Mouse (Mus musculus) skeletal muscle tissue, adult 2 months (tissue): Measurements from ENCODE around the gene Ptprh.
"Not testable (repeated sequence)": the region's sequence is repeated elsewhere in the genome, so short reads cannot be mapped to it uniquely, and the experiment has no call there.

Experiments used
- DNase-seq: peaks from one replicate; pipeline ENCODE4 v3.0.0-alpha.2; 2012; ENCODE audit warnings: low read depth, low spot score

Ptprh gene

DNA sequence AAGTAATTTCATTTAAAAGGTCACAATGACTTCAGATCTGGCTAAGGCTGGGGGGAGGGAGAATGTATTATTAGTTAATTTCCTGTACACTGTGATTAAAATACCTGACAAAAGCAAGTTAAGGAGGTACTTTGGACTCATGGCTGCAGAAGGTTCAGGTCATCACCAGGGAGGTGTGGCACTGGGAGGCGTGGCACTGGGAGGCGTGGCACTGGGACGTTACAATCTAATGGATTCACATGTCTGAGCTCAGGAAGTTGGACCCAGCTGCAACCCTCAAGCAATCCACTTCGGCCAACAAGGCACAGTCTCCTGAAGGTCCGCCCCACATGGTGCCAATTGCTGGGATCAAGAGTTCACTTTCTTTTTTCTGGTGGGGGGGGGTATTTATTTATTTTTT lies 4.2 kb upstream of the Ptprh start:
- no peak for DNase-seq

DNA sequence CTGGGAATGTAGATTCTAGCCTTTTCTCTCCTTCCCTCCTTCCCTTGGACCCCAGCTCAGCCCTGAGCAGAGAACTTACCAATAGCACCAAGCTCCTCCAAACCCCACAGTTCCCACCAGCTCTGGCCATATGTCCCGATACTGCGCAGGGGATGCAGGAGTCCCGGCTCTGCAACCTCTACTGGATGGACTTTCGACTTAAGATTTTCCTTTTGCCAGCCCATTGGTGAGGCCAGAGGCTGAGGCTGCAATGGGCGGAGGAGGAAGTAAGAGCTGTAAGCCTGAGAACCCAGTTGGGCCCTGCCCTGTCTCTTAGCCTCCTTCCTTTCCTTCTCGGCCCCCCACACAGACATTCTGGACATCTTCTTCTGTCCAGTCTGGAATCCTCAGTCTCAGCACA lies 872 bp downstream of the Ptprh start:
- DNase-seq, result no peak

DNA sequence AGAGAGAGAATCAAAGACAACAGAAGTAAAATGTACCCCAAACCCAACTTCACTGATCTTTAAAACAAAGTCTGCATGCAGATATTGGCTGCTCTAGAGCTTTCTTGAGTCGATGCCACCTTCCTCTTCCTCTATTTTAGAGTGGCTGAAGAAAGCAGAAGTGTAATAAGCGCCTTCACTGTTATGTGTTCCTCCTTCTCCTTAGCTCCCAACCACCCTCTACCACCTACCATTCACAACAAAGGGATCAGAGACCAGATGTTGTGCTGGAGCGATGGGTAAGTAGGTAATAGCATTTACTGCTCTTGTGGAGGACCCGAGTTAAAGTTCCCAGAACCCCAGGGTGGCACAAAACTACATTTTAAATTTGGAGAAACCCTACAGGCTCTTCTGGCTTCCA lies 6.8 kb downstream of the Ptprh start:
- DNase-seq, result not testable (repeated sequence)

DNA sequence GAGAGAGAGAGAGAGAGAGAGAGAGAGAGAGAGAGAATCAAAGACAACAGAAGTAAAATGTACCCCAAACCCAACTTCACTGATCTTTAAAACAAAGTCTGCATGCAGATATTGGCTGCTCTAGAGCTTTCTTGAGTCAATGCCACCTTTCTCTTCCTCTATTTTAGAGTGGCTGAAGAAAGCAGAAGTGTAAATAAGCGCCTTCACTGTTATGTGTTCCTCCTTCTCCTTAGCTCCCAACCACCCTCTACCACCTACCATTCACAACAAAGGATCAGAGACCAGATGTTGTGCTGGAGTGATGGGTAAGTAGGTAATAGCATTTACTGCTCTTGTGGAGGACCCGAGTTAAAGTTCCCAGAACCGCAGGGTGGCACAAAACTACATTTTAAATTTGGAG lies 22.4 kb downstream of the Ptprh start:
- not testable (repeated sequence) for DNase-seq

DNA sequence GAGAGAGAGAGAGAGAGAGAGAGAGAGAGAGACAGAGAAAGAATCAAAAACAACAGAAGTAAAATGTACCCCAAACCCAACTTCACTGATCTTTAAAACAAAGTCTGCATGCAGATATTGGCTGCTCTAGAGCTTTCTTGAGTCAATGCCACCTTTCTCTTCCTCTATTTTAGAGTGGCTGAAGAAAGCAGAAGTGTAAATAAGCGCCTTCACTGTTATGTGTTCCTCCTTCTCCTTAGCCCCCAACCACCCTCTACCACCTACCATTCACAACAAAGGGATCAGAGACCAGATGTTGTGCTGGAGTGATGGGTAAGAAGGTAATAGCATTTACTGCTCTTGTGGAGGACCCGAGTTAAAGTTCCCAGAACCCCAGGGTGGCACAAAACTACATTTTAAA lies 31.5 kb downstream of the Ptprh start:
- DNase-seq, result not testable (repeated sequence)

DNA sequence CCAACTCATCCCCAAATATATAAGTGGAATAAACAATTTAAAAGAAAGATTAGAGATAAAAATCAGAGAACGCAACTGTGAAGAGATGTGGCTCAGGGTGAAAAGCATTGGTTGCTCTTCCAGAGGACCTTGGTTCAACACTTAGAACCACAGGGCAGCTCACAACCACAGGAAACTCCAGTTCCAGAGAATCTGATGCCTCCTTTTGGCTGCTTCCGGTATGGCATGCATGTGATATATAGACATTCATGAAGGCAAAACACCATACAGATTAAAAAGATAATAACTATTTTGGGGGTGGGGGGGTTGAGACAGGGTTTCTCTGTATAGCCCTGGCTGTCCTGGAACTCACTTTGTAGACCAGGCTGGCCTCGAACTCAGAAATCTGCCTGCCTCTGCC lies 41.2 kb downstream of the Ptprh start:
- no peak for DNase-seq

DNA sequence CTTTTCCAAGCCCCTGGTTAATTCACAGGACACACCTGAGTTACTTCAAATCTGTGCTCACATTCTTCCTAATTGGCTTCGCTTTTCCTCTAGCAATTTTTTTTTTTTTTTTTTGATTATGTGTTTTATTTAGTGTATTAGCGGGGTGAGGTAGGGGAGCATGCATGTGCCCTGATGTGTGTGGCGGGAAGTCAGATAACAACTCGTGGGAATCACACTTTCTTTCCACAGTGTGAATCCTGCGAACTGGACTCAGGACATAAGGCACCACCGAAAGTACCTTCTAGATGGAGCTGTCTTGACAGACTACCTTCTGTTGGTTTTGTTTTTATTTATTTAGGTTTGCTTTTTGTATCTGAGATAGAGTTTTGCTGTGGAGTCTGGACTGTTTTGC lies 46.7 kb downstream of the Ptprh start:
- no peak for DNase-seq

DNA sequence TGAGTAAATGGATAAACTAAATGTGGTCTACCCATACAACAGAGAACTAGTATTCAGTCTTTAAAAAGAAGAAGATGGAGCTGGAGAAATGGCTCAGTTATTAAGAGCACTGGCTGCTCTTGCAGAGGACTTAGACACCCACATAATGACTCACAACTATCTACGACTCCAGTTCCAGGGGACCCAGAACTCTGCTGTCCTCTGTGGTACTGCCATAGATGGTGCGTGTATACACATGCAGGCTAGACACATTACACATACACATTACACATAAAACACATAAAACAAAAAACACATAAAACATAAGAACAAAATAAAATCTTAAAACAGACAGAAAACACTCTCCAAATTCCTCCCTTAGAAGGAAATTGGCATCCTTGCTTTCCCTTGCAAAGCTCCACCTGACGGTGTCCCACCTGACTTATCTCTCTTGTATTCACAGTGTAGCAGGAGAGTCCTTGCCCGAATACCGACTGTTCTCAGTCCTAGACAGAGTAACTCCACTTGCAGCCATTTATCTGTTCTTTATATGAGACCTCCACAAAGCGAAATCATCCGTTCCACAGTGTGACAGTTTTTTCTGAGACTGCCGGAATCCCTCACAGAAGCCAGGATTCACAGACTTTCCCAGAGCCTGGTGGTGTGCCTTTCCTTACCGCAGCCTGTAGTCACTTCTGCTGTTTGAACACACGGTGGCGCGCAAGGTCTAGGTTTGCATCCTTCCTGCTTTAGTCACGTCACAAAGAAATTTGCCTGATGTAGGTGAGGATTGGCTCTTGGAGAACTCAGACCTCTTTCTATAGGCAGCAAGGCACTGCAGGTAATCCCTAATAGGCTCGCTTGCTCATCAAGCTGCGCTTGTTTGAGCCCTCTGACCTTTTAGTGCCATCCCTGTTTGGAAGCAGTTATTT lies 47.3 kb downstream of the Ptprh start:
- DNase-seq, result peak; percentile 61

DNA sequence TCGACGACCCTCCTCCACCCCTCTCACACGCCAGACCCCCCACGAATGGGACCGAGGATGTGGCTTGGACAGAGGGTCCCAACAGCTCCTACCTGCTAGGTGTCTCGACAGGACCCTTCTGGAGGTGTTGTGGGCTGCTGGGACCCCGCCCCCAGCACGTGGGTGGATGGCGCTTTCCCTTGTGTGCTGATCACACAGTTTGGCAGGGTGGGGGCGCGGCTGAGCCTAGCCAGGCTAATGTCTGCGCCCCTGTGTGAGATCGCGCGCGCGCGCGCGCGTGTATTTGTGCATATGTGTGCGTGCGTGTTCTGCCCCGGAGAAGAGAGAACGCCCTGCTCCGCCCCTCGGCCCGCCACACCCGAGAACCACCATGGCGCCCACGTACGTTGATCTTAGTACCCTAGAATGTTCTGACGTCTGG lies 56.6 kb downstream of the Ptprh start, which contains the start of gene Syt5:
Gene Syt5 (minus strand): TSS at position 321 of the 421 bp plus-strand sequence.
- no peak for DNase-seq

DNA sequence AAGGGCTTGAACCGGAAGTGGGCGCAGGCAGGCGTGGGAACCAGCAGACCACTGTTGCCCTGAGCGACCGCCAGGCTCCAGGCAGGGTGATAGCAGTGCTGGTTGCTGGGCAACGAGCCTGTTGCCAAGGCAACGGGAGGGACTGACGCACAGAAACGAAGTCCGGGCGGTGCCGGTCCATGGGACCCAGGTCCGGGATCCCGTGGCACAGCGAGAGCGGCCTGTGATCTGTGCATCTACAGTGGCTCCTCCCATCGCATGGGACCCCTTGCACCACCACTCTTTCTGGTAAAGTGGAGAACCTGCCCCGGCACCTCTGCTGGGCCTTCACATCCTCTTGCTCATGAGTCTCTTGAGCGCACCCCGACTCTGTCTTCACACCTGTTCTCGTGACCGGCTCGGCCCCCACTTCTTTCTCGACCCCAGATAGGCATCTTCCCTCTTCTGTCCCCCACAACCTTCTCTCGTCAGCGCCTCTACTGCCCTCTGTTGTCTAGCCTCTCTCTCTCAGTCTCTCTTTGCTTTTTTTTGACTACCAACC lies 57.2 kb downstream of the Ptprh start:
- no peak for DNase-seq

DNA sequence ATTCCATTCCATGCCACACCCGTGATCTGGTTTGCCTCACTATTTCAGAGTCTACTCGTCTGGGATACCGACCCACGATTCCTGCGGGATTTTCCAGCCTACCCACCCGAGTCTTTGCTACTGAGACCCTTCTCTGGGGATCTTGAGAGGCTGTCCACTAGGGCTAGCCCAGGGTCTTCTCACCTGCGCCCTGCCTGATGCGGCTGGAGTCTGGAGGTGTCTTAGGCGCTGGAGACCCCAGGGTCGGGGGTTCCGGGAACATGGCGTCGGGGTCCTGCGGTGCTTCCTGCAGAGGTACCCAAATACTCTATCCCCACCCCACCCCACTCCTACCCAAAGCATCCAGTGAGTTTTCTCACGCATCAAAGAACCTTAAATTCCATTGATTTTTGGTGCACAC lies 57.8 kb downstream of the Ptprh start:
- no peak for DNase-seq

DNA sequence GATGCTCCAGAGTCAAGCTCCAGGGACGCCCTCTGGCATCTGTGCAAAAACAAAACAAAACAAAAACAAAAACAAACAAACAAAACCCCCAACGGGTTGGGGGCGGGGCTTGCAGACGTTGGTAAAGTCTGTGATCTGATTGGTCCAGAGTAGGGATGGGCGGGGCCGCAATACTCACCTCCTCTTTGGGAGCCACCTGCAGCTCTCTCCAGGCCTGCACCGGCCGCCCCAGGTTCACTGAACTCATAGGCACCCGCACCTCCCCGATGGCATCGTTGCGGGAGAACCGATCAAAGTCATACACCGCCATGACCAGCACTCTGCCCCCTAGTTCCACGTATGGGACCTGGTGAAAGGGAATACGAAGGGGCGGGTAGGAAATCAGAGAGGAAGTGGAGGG lies 61.8 kb downstream of the Ptprh start:
- no peak for DNase-seq

DNA sequence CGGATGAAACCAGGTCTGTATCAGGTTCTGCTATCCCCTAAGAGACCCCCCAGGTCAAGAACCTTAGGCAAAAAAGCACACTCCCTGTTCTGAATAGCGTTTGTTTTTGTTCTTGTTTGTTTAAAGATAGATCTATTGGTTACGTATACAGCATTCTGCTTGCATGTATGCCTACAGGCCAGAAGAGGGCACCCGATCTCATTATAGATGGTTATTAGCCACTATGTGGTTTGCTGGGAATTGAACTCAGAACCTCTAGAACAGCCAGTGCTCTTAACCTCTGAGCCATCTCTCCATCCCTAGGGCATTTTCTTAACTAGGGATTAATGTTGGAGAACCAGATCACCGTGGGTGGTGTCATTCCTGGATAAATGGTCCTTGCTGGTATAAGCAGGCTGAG lies 62.5 kb downstream of the Ptprh start:
- no peak for DNase-seq

DNA sequence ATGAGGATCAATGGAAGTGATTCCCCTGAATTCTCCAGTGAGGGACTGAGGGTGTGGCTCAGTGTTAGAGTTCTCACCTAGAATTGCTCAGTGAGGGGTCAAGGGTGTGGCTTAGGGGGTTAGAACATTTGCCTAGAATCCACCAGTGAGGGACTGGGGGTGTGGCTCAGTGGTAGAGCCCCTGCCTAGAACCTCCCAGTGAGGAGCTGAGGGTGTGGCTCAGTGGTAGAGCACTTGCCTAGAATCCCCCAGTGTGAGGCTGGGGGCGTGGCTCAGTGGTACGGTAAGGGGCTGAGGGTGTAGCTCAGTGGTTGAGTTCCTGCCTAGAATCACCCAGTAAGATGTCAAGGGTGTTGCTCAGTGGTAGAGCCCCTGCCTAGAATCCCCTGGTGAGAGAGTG lies 64.8 kb downstream of the Ptprh start:
- no peak for DNase-seq

DNA sequence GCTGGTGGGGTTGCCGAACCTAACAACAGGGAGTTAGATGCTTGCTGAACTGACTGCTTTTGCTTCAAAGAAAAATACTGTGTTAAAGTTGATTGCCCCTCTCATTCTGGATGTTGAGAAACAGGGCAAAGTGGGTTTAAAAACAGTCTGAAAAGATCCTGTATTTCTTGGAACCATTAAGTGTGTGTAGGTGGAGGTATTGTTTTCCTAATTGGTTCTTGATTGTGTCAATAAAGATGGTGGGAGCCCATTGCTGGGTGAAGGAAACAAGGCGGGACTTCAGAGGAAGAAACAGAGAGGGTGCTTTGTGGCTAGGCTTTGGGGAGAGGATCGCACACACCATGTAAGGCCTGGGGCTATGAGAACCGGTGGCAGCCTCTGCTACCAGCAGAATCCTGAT lies 66.7 kb downstream of the Ptprh start:
- DNase-seq, result no peak

DNA sequence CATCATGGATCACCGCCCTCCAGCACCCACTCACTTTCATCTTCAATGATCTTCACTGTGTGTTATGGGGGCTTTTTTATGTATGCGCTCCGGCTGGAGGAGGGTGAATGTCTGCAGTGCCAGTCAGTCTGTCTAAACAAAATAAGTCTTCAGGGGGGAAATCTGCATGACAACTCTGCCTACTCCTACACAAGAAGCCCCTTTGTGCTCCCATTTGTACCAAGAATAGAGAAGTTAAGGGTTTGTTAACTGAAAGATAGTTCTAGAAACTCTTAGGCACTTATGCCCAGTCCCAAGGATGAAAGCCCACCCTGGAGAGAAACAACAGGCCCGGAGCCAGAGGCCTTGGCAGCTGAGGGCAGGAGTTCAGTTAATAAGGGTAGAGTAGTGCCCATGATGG lies 67.5 kb downstream of the Ptprh start:
- DNase-seq, result no peak

DNA sequence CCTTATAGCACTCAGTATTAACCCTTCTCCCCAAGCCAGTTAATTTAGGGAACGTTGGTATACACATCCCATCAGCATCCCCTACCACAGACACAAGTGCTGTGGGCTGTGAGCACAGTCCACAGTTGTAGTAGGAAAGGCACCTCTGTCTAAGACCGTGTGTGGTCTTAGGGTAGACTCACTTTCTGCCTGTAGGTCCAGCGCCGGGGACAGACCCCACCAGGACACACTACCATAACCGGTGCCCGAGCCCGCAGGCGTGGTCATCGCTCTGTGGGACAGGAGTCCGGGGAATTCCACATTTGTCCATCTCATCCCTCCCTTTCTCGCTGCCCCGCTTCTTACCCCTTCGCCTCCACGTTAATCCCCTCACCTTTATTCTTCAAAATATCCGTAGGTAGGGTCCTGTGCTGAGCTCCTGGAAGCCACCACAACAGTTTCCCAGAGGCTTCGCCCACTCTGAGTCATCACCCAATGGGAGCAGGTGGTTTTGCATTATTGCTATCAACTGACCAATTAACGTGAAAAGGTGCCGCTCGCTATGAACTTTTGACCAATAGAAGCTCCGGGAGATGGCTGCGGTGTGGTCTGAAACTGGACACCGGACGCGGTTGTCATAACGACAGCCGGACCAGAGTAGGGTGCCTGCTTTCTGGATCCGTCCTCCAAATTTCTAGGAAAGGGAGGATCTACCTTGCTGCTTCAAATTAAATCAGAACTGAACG lies 71.7 kb downstream of the Ptprh start, which contains the start of gene Dnaaf3:
Gene Dnaaf3 (minus strand): TSS at position 449 of the 725 bp plus-strand sequence.
- peak; percentile 68 for DNase-seq

DNA sequence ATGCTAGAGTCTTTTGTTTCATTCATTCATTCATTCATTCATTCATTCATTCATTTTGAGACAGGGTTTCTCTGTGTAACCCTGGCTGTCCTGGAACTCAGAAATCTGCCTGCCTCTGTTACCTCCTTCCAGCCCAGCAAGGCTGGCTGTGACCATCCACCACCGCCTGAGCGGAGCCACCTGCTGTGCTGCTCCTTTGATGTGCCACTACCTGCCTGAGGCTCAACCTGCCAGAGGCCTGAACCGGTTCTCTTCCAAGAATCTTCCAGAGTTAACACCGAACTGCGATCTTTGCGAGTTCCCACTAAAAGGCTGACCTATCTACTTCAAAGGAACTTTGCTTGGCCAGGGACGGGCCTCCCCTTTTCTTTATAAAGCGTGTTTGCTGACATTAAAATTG lies 73.7 kb downstream of the Ptprh start:
- DNase-seq, result not testable (repeated sequence)

DNA sequence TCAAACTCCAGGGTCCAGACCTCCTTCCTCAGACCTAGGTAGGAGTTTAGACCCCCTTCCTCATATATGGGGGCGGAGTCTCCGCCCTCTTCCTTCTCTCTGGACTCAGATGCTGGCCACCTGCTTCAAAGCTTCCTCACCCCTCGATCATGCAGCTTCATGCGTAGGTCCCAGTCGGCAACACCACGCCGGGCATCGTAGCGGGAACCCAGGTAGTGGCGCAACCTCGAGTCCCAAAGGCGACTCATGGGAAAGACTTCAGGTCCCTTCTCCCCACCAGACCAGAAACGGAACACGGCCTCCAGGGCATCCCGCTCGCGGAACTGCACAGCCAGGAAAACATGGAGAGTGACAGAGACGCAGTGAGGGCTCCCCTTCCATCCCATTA lies 76.5 kb downstream of the Ptprh start:
- DNase-seq, result no peak

DNA sequence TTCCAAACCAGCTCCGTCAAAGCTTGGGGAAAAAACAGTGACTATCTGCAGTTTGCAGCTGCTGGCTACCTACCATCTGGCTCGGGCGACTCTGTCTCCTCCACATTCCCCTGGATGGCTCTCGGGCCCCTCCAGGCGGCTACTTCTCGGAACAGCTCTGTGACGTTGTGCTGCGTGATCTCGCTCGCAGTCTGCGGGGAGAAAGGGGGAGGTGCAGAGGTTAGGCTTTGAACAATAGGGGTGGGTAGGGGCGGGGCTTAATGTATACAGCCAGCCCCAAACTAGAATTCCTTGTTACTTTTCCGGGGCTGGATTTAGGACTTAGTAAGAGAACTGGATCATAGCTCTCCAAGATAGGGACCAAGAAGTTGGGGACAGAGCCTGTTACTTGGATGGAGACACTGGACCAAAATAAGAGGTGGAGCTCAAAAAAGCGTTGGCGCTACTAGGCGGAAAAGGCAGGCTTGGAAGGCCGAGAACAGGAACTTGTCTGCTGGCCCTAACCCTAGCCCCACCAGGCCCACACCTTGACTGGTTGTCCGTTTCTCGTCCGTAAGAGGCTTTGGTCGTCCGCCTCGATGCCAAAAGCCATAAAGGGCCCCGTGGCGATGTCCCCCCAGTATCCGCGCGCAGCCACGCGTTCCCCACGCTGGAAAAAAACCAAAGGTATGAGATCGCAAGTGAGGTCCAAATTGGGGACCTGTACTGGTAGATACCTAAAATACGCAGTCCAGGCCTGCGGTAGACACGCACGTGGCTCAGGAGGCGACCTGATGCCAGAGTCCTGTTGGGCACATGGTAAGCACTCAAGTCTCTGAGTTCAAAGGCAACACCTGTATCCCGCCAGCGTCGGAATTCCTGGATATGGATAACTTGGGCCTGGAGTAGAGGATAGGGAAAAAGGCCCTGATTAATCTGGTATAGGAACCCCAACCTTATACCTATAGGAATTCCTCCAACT lies 77.2 kb downstream of the Ptprh start:
- DNase-seq, result peak; percentile 71

DNA sequence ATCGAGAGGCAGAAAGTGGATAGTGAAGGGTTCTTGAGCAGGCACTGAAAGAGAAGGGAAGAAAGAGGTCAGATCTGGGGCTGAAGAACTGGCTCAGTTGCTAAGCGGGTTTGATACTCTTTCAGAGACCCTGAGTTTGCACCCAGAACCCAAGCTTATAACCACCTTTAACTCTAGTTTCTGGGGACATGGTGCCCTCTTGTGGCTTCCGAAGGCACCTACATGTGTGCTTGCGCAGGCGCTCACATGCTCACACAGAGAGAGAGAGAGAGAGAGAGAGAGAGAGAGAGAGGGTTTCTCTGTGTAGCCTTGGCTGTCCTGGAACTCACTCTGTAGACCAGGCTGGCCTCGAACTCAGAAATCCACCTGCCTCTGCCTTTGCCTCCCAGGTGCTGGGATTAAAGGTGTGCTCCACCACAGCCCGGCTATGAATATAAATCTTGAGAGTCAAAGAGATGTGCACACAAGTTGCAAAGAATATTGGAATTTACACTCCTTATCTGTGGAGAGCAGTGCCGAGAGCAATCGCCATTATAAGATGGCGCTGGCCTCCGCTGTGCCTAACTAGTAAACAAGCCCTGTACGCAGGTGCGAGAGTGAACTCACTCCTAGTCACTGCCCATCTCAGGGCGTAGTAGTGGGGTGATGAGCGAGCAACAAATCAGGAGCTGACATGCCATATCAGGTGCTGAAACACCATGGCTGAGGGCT lies 79.5 kb downstream of the Ptprh start, which contains the start of gene Tnni3:
Gene Tnni3 (minus strand): TSS at position 18 of the 711 bp plus-strand sequence.
- not testable (repeated sequence) for DNase-seq
